14 mouse cellular contexts compared by ENCODE assay signal in the genomic region with DNA sequence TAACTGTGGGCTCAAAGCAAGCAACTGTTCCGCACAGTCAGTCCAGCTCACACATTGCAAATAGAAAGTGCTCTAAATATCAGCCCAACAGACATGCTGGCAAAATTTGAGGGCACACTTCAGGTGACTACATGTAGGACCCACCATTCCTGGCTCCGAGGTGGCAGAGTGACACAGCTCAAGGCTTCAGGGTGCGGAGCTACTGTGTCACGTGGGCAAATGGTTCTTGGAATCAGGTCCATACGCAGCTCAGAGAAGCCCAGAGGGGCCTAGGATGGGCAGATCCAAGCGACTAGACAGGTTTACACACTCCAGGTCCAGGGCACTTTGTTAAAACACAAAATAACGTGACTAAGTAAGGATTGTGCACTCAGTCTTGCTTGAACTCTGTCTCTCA.
A peak's percentile ranks its signal among the peaks of the same experiment; 100 is the strongest.
DNase-seq lines count a peak whose midpoint lies in the region; ATAC-seq and TF ChIP-seq lines count a peak whose summit lies in the region.
"Had no signal": no experiment of that assay in that cellular context is flagged by ENCODE, and none has a peak within 500 bp of the region (broad histone marks: within the 10 kb centered on the region; RNA-seq: fewer than 3 reads in every experiment).

No protein-coding gene starts in this region.

- TF ChIP-seq CTCF in lung, postnatal 0 days (IDR thresholded peaks at IDR 0.05) = no peak
- no peak for TF ChIP-seq CTCF in heart, postnatal 0 days (IDR thresholded peaks at IDR 0.05; ENCODE audit: low read depth)
- no peak for TF ChIP-seq CTCF in olfactory bulb, adult 2 months (IDR thresholded peaks at IDR 0.05; ENCODE audit: insufficient read depth, low read depth, low read length)

- H3K27me3 ChIP-seq in hindbrain, embryonic 12.5 days = no peaks in the 10 kb centered on the region
- no peaks in the 10 kb centered on the region for H3K27me3 ChIP-seq in hindbrain, embryonic 16.5 days (replicated peaks; ENCODE audit: control insufficient read depth, insufficient read depth, low read length)
- no peaks in the 10 kb centered on the region for H3K27me3 ChIP-seq in lung, postnatal 0 days (replicated peaks; ENCODE audit: insufficient read depth, low read length)
- no peaks in the 10 kb centered on the region for H3K27me3 ChIP-seq in heart, postnatal 0 days (ENCODE audit: control insufficient read depth, insufficient read depth, low read length)
- H3K27me3 ChIP-seq: embryonic facial prominence, embryonic 13.5 days; hindbrain, embryonic 15.5 days; liver, embryonic 15.5 days had no signal

- peaks cover 19% of the 10 kb centered on the region for H3K4me1 ChIP-seq in hindbrain, embryonic 12.5 days
- no peaks in the 10 kb centered on the region for H3K4me1 ChIP-seq in hindbrain, embryonic 16.5 days (ENCODE audit: control insufficient read depth, insufficient read depth, low read depth, low read length)
- H3K4me1 ChIP-seq in lung, postnatal 0 days (ENCODE audit: insufficient read depth, low read depth, low read length) = peaks cover 5% of the 10 kb centered on the region
- peaks cover 12% of the 10 kb centered on the region for H3K4me1 ChIP-seq in heart, postnatal 0 days (ENCODE audit: control insufficient read depth, insufficient read depth)
- peaks cover 6% of the 10 kb centered on the region for H3K4me1 ChIP-seq in olfactory bulb, adult 2 months (ENCODE audit: control insufficient read depth, insufficient read depth, low read length)
- H3K4me1 ChIP-seq: liver, embryonic 15.5 days had no signal

- ATAC-seq in hindbrain, embryonic 12.5 days (ENCODE audit: low FRiP score) = no peak
- ATAC-seq in hindbrain, embryonic 16.5 days = no peak
- ATAC-seq in lung, postnatal 0 days = peak; percentile 40
- peak; percentile 40 for ATAC-seq in heart, postnatal 0 days (ENCODE audit: insufficient read depth, low read depth)
- no peak for ATAC-seq in monocyte, adult 5-6 weeks (replicated peaks; ENCODE audit: insufficient number of reproducible peaks, low FRiP score, low TSS enrichment, poor library complexity, severe bottlenecking)

- no peak for TF ChIP-seq POLR2A in olfactory bulb, adult 2 months (IDR thresholded peaks at IDR 0.05; ENCODE audit: insufficient read depth, low read depth, low read length)

- H3K4me2 ChIP-seq in hindbrain, embryonic 12.5 days (replicated peaks) = no peak overlapping the region
- H3K4me2 ChIP-seq in hindbrain, embryonic 16.5 days (ENCODE audit: low read length) = no peak overlapping the region
- H3K4me2 ChIP-seq in lung, postnatal 0 days (replicated peaks; ENCODE audit: low read depth, low read length) = no peak overlapping the region
- 0 out of 2 replicates have a peak overlapping the region, but pooled peaks have one; percentile 7 for H3K4me2 ChIP-seq in heart, postnatal 0 days (ENCODE audit: low read depth, low read length)
- H3K4me2 ChIP-seq: embryonic facial prominence, embryonic 13.5 days; hindbrain, embryonic 15.5 days; liver, embryonic 15.5 days; midbrain, embryonic 12.5 days had no signal

- peak overlapping the region; percentile 44; the same call in 1 of the 2 replicates for H3K27ac ChIP-seq in hindbrain, embryonic 12.5 days
- H3K27ac ChIP-seq in hindbrain, embryonic 16.5 days (ENCODE audit: low read depth, low read length) = no peak overlapping the region
- H3K27ac ChIP-seq in lung, postnatal 0 days (ENCODE audit: low read length) = peak overlapping the region; percentile 88
- H3K27ac ChIP-seq in heart, postnatal 0 days (ENCODE audit: low read depth) = peak overlapping the region; percentile 90
- H3K27ac ChIP-seq in olfactory bulb, adult 2 months (ENCODE audit: insufficient read depth, low read depth, low read length) = peak overlapping the region; percentile 10; the same call in 1 of the 2 replicates
- H3K27ac ChIP-seq: embryonic facial prominence, embryonic 13.5 days; hindbrain, embryonic 15.5 days; liver, embryonic 15.5 days had no signal

- no peaks in the 10 kb centered on the region for H3K36me3 ChIP-seq in hindbrain, embryonic 12.5 days
- H3K36me3 ChIP-seq in hindbrain, embryonic 16.5 days (ENCODE audit: control insufficient read depth, insufficient read depth, low read length) = no peaks in the 10 kb centered on the region
- H3K36me3 ChIP-seq in lung, postnatal 0 days (ENCODE audit: insufficient read depth, low read length) = no peaks in the 10 kb centered on the region
- no peaks in the 10 kb centered on the region for H3K36me3 ChIP-seq in heart, postnatal 0 days (replicated peaks; ENCODE audit: control insufficient read depth, insufficient read depth, low read length)
- H3K36me3 ChIP-seq: embryonic facial prominence, embryonic 13.5 days; hindbrain, embryonic 15.5 days; liver, embryonic 15.5 days; midbrain, embryonic 12.5 days had no signal

- H3K9ac ChIP-seq in hindbrain, embryonic 12.5 days = no peak overlapping the region
- no peak overlapping the region for H3K9ac ChIP-seq in hindbrain, embryonic 16.5 days (ENCODE audit: low read depth, low read length)
- no peak overlapping the region for H3K9ac ChIP-seq in lung, postnatal 0 days (replicated peaks; ENCODE audit: low read depth)
- no peak overlapping the region for H3K9ac ChIP-seq in heart, postnatal 0 days (replicated peaks; ENCODE audit: low read depth, low read length)
- H3K9ac ChIP-seq: embryonic facial prominence, embryonic 13.5 days; hindbrain, embryonic 15.5 days; liver, embryonic 15.5 days; midbrain, embryonic 12.5 days had no signal

- no peak for DNase-seq in lung, postnatal 0 days (ENCODE audit: low spot score)
- DNase-seq in lung, adult 18-20 months = no peak
- no peak for DNase-seq in heart, postnatal 0 days (ENCODE audit: low spot score)
- DNase-seq in cerebellum, adult 11 months = no peak
- DNase-seq: cerebellum, adult 9-11 months; layer of hippocampus, postnatal 36 days had no signal

- WGBS in hindbrain, embryonic 12.5 days = 83% methylated on average over 7 of the region's 7 CpGs
- WGBS in hindbrain, embryonic 16.5 days = 85% methylated on average over 7 of the region's 7 CpGs
- 49% methylated on average over 7 of the region's 7 CpGs for WGBS in lung, postnatal 0 days
- WGBS in heart, postnatal 0 days = 49% methylated on average over 7 of the region's 7 CpGs
- WGBS in olfactory bulb, adult 2 months = 92% methylated on average over 7 of the region's 7 CpGs

- no peak overlapping the region for H3K4me3 ChIP-seq in hindbrain, embryonic 12.5 days
- no peak overlapping the region for H3K4me3 ChIP-seq in hindbrain, embryonic 16.5 days (ENCODE audit: low read length)
- no peak overlapping the region for H3K4me3 ChIP-seq in lung, postnatal 0 days (ENCODE audit: low read depth, low read length)
- no peak overlapping the region for H3K4me3 ChIP-seq in heart, postnatal 0 days (ENCODE audit: low read depth, low read length)
- H3K4me3 ChIP-seq in olfactory bulb, adult 2 months (ENCODE audit: insufficient read depth, low read depth, low read length) = no peak overlapping the region
- H3K4me3 ChIP-seq: embryonic facial prominence, embryonic 13.5 days; hindbrain, embryonic 15.5 days; liver, embryonic 15.5 days; midbrain, embryonic 12.5 days had no signal

- TF ChIP-seq EP300 in lung, postnatal 0 days (IDR thresholded peaks at IDR 0.05) = no peak
- no peak for TF ChIP-seq EP300 in heart, postnatal 0 days (IDR thresholded peaks at IDR 0.05; ENCODE audit: low read depth)

- no peaks in the 10 kb centered on the region for H3K9me3 ChIP-seq in hindbrain, embryonic 12.5 days (replicated peaks)
- H3K9me3 ChIP-seq in hindbrain, embryonic 16.5 days (ENCODE audit: control insufficient read depth, low read length) = no peaks in the 10 kb centered on the region
- no peaks in the 10 kb centered on the region for H3K9me3 ChIP-seq in lung, postnatal 0 days (ENCODE audit: low read length)
- no peaks in the 10 kb centered on the region for H3K9me3 ChIP-seq in heart, postnatal 0 days (replicated peaks; ENCODE audit: control insufficient read depth, low read length)
- H3K9me3 ChIP-seq: embryonic facial prominence, embryonic 13.5 days; hindbrain, embryonic 15.5 days; liver, embryonic 15.5 days; midbrain, embryonic 12.5 days had no signal

Comparison
In these comparisons a context has a peak if more than half of its experiments do, and no peak if none do; other contexts are left out.
1. ATAC-seq: peak in lung, postnatal 0 days (single experiment) and heart, postnatal 0 days (single experiment); none in hindbrain, embryonic 12.5 days (single experiment), hindbrain, embryonic 16.5 days (single experiment) and monocyte, adult 5-6 weeks (single experiment).